Mouse (Mus musculus) midbrain, embryonic 15.5 days (tissue): Measurements from ENCODE around the gene Pnkd. TPM values are rescaled to one million over a fixed set of nuclear protein-coding genes. Genes with fewer than 3 reads are reported as not detected.
A peak's percentile ranks its signal among the peaks of the same experiment; 100 is the strongest.

Experiments
- ATAC-seq: fragments of 200-750 bp; cut with Nextera tagmentation; replicated peaks from 2 replicates; pipeline ENCODE4 v1.8.0; 2017; ENCODE audit warnings: moderate TSS enrichment
- H3K27ac ChIP-seq: fragments of 300-500 bp; sonication (generic); 2 replicates; pipeline ENCODE4 v1.5.1; 2015; ENCODE audit warnings: mild to moderate bottlenecking, inconsistent platforms
- H3K27me3 ChIP-seq: fragments of 300-500 bp; sonication (generic); replicated peaks from 2 replicates; pipeline ENCODE4 v1.6.1; 2015; ENCODE audit warnings: inconsistent platforms
- H3K36me3 ChIP-seq: fragments of 300-500 bp; sonication (generic); replicated peaks from 2 replicates; pipeline ENCODE4 v1.6.1; 2015; ENCODE audit warnings: inconsistent platforms
- H3K4me1 ChIP-seq: fragments of 300-500 bp; sonication (generic); 2 replicates; pipeline ENCODE4 v1.6.1; 2015; ENCODE audit warnings: inconsistent platforms
- H3K4me2 ChIP-seq: fragments of 300-500 bp; sonication (generic); 2 replicates; pipeline ENCODE4 v1.6.1; 2015; ENCODE audit warnings: inconsistent platforms, mild to moderate bottlenecking, moderate library complexity
- H3K4me3 ChIP-seq: fragments of 300-500 bp; sonication (generic); 2 replicates; pipeline ENCODE4 v1.5.1; 2015; ENCODE audit warnings: mild to moderate bottlenecking, inconsistent platforms
- H3K9ac ChIP-seq: fragments of 300-500 bp; sonication (generic); 2 replicates; pipeline ENCODE4 v1.6.1; 2015; ENCODE audit warnings: mild to moderate bottlenecking, inconsistent platforms
- H3K9me3 ChIP-seq: fragments of 300-500 bp; sonication (generic); 2 replicates; pipeline ENCODE4 v1.6.1; 2016; ENCODE audit warnings: inconsistent platforms
- WGBS: fragments of 180-500 bp; shearing (Covaris S2); methylation state at CpG from one replicate; pipeline ENCODE4 v1.1.7; 2015; ENCODE audit warnings: mixed read lengths; 5-methylcytosine and 5-hydroxymethylcytosine counted together
- polyA plus RNA-seq: library from polyadenylated mRNA; unstranded; fragments of >200 nt; fragmentation: Nextera tagmentation; extraction: Ambion mirVana; gene quantifications from 2 replicates; pipeline ENCODE4 v1.2.1, GENCODE M21; 2015

Gene Pnkd
- polyA plus RNA-seq, 1 experiment from 2014 or later, result 117 TPM

- Histone ChIP-seq H3K4me2 (no peak within 1 kb of the TSS), H3K27me3 (no peaks in the 10 kb centered on the region)
- 0% methylated on average over 2 of the region's 2 CpGs for WGBS
These were observed 77.1 kb downstream of the Pnkd start, which contains the start of gene Catip for GRCm38 (mm10) chr1:74361812-74362211. Catip (plus strand) TSS chr1:74362108.

GRCm38 (mm10) chr1:74362325-74363229 lies 77.8 kb downstream of the Pnkd start:
- H3K27me3 ChIP-seq, result no peaks in the 10 kb centered on the region
- no peak overlapping the region for H3K9ac ChIP-seq
- H3K4me1 ChIP-seq, result 0 out of 2 replicates have a peak, but pooled peaks cover 5% of the 10 kb centered on the region
- peak; percentile 43; the same call in 1 of the 2 replicates for ATAC-seq
- H3K4me3 ChIP-seq, result no peak overlapping the region
- H3K36me3 ChIP-seq, result no peaks in the 10 kb centered on the region
- no peak overlapping the region for H3K4me2 ChIP-seq
- WGBS, result 68% methylated on average over 17 of the region's 17 CpGs
- H3K9me3 ChIP-seq, result no peaks in the 10 kb centered on the region
- H3K27ac ChIP-seq, result no peak overlapping the region

More at GRCm38 (mm10) chr1:74361812-74362211, 77.1 kb downstream of the Pnkd start, which contains the start of gene Catip:
- no peak within 1 kb of the TSS for H3K9ac ChIP-seq
- H3K4me1 ChIP-seq, result 0 out of 2 replicates have a peak, but pooled peaks cover 5% of the 10 kb centered on the region
- no peak within 1 kb of the TSS for H3K27ac ChIP-seq
- peak; percentile 85 for ATAC-seq
- H3K4me3 ChIP-seq, result no peak within 1 kb of the TSS
- no peaks in the 10 kb centered on the region for H3K9me3 ChIP-seq
- no peaks in the 10 kb centered on the region for H3K36me3 ChIP-seq

- no peaks in the 10 kb centered on the region for H3K36me3 ChIP-seq
- no peak overlapping the region for H3K4me2 ChIP-seq
- 0 out of 2 replicates have a peak, but pooled peaks have one; percentile 8 for ATAC-seq
- H3K9me3 ChIP-seq, result no peaks in the 10 kb centered on the region
- 0 out of 2 replicates have a peak, but pooled peaks cover 7% of the 10 kb centered on the region for H3K4me1 ChIP-seq
- H3K27ac ChIP-seq, result no peak overlapping the region
- no peaks in the 10 kb centered on the region for H3K27me3 ChIP-seq
- no peak overlapping the region for H3K9ac ChIP-seq
- 76% methylated on average over 5 of the region's 5 CpGs for WGBS
- no peak overlapping the region for H3K4me3 ChIP-seq
These were observed 78.7 kb downstream of the Pnkd start for GRCm38 (mm10) chr1:74363437-74363836.

GRCm38 (mm10) chr1:74364270-74364669 lies 79.5 kb downstream of the Pnkd start:
- Histone ChIP-seq H3K36me3 (no peaks in the 10 kb centered on the region), H3K27me3 (no peaks in the 10 kb centered on the region), H3K27ac (no peak overlapping the region), H3K9ac (no peak overlapping the region), H3K4me2 (no peak overlapping the region), H3K4me1 (0 out of 2 replicates have a peak, but pooled peaks cover 7% of the 10 kb centered on the region), H3K4me3 (no peak overlapping the region), H3K9me3 (no peaks in the 10 kb centered on the region)
- WGBS, result 79% methylated on average over 8 of the region's 8 CpGs
- ATAC-seq, result no peak

GRCm38 (mm10) chr1:74367886-74368645 lies 83.3 kb downstream of the Pnkd start:
- Histone ChIP-seq H3K9ac (0 out of 2 replicates have a peak overlapping the region, but pooled peaks have one; percentile 12), H3K4me3 (peak overlapping the region; percentile 32), H3K4me2 (peak overlapping the region; percentile 57), H3K4me1 (0 out of 2 replicates have a peak, but pooled peaks cover 2% of the 10 kb centered on the region), H3K9me3 (no peaks in the 10 kb centered on the region), H3K27ac (no peak overlapping the region), H3K36me3 (no peaks in the 10 kb centered on the region), H3K27me3 (no peaks in the 10 kb centered on the region)
- WGBS, result 25% methylated on average over 34 of the region's 34 CpGs
- peak; percentile 62 for ATAC-seq

GRCm38 (mm10) chr1:74370040-74370439 lies 85.3 kb downstream of the Pnkd start:
- WGBS, result 56% methylated on average over 4 of the region's 4 CpGs
- Histone ChIP-seq H3K27ac (no peak overlapping the region), H3K9me3 (no peaks in the 10 kb centered on the region), H3K36me3 (no peaks in the 10 kb centered on the region), H3K4me3 (no peak overlapping the region), H3K9ac (no peak overlapping the region), H3K4me2 (no peak overlapping the region), H3K27me3 (no peaks in the 10 kb centered on the region), H3K4me1 (0 out of 2 replicates have a peak, but pooled peaks cover 2% of the 10 kb centered on the region)
- ATAC-seq, result no peak

- WGBS, result 82% methylated on average over 4 of the region's 4 CpGs
- no peak overlapping the region for H3K4me2 ChIP-seq
- H3K4me1 ChIP-seq, result no peaks in the 10 kb centered on the region
- H3K27ac ChIP-seq, result no peak overlapping the region
- H3K27me3 ChIP-seq, result no peaks in the 10 kb centered on the region
- no peaks in the 10 kb centered on the region for H3K36me3 ChIP-seq
- H3K9me3 ChIP-seq, result no peaks in the 10 kb centered on the region
- no peak overlapping the region for H3K4me3 ChIP-seq
- H3K9ac ChIP-seq, result no peak overlapping the region
- ATAC-seq, result no peak
These were observed 88.6 kb downstream of the Pnkd start for GRCm38 (mm10) chr1:74373372-74373771.

- no peak for ATAC-seq
- Histone ChIP-seq H3K4me3 (no peak within 1 kb of the TSS), H3K4me2 (no peak within 1 kb of the TSS), H3K36me3 (no peaks in the 10 kb centered on the region), H3K9me3 (no peaks in the 10 kb centered on the region), H3K4me1 (no peaks in the 10 kb centered on the region), H3K27me3 (no peaks in the 10 kb centered on the region), H3K27ac (no peak within 1 kb of the TSS), H3K9ac (no peak within 1 kb of the TSS)
- WGBS, result 76% methylated on average over 8 of the region's 8 CpGs
These were observed 90.2 kb downstream of the Pnkd start, which contains the start of gene Slc11a1 for GRCm38 (mm10) chr1:74374980-74375379. Slc11a1 (plus strand) TSS chr1:74375195.

- Histone ChIP-seq H3K9me3 (no peaks in the 10 kb centered on the region), H3K36me3 (no peaks in the 10 kb centered on the region), H3K27me3 (no peaks in the 10 kb centered on the region), H3K9ac (no peak overlapping the region), H3K27ac (no peak overlapping the region), H3K4me1 (no peaks in the 10 kb centered on the region), H3K4me2 (no peak overlapping the region), H3K4me3 (no peak overlapping the region)
- no peak for ATAC-seq
- 79% methylated on average over 10 of the region's 10 CpGs for whole genome bisulfite sequencing
These were observed 90.8 kb downstream of the Pnkd start for GRCm38 (mm10) chr1:74375561-74375960.

- no peaks in the 10 kb centered on the region for H3K36me3 ChIP-seq
These were observed 91.7 kb downstream of the Pnkd start for GRCm38 (mm10) chr1:74376396-74376795.

GRCm38 (mm10) chr1:74379058-74379504 lies 94.4 kb downstream of the Pnkd start:
- ATAC-seq, result no peak
- Histone ChIP-seq H3K36me3 (no peaks in the 10 kb centered on the region), H3K27me3 (no peaks in the 10 kb centered on the region), H3K4me1 (no peaks in the 10 kb centered on the region), H3K4me3 (no peak overlapping the region), H3K9me3 (no peaks in the 10 kb centered on the region), H3K4me2 (no peak overlapping the region), H3K9ac (no peak overlapping the region), H3K27ac (no peak overlapping the region)
- WGBS, result 88% methylated on average over 7 of the region's 7 CpGs

More at GRCm38 (mm10) chr1:74376396-74376795, 91.7 kb downstream of the Pnkd start:
- no peak overlapping the region for H3K9ac ChIP-seq
- no peak overlapping the region for H3K4me3 ChIP-seq
- no peak overlapping the region for H3K4me2 ChIP-seq
- H3K27me3 ChIP-seq, result no peaks in the 10 kb centered on the region
- H3K27ac ChIP-seq, result no peak overlapping the region
- no peaks in the 10 kb centered on the region for H3K9me3 ChIP-seq
- no peaks in the 10 kb centered on the region for H3K4me1 ChIP-seq
- no peak for ATAC-seq
- 81% methylated on average over 4 of the region's 4 CpGs for WGBS

GRCm38 (mm10) chr1:74380484-74380883 lies 95.8 kb downstream of the Pnkd start:
- H3K27ac ChIP-seq, result no peak overlapping the region
- H3K4me3 ChIP-seq, result no peak overlapping the region
- H3K27me3 ChIP-seq, result no peaks in the 10 kb centered on the region
- no peak overlapping the region for H3K4me2 ChIP-seq
- no peaks in the 10 kb centered on the region for H3K9me3 ChIP-seq
- 86% methylated on average over 5 of the region's 5 CpGs for WGBS
- H3K36me3 ChIP-seq, result no peaks in the 10 kb centered on the region
- H3K4me1 ChIP-seq, result no peaks in the 10 kb centered on the region
- no peak overlapping the region for H3K9ac ChIP-seq
- ATAC-seq, result no peak
